Mouse (Mus musculus) adrenal gland, adult 10 weeks (tissue): ENCODE results near the gene Cd209c. TPM values are rescaled to one million over a fixed set of nuclear protein-coding genes. Genes with fewer than 3 reads are reported as not detected.

Source experiments
- polyA plus RNA-seq: library from polyadenylated mRNA; stranded (reverse); fragments of 350-450 nt; fragmentation: Illumina TruSeq; extraction: RNeasy Lipid Tissue Mini Kit (QIAGEN cat#74804); gene quantifications from one replicate; pipeline ENCODE4 v1.2.3, GENCODE M21; 2014; ENCODE audit warnings: low read depth, low replicate concordance

The Cd209c gene
- not detected for polyA plus RNA-seq

GRCm38 (mm10) chr8:3954646-3955045 lies at the start of gene Cd209c:
Gene Cd209c (minus strand): TSS chr8:3954746.

GRCm38 (mm10) chr8:3926744-3927143 lies 27.8 kb downstream of the Cd209c start, which contains the start of gene Cd209b:
Gene Cd209b (minus strand): TSS chr8:3926844.

Other genes starting within 250 kb of the Cd209c start
- not detected for gene Clec4g, start 234.1 kb downstream of the Cd209c start, polyA plus RNA-seq
- 2.3 TPM for gene Cd209a, start 205.8 kb downstream of the Cd209c start, polyA plus RNA-seq
- gene Cd209e, start 100.4 kb downstream of the Cd209c start, polyA plus RNA-seq = not detected
- not detected for gene Cd209d, start 76.2 kb downstream of the Cd209c start, polyA plus RNA-seq
- 0.58 TPM for gene Cd209b, start 27.9 kb downstream of the Cd209c start, polyA plus RNA-seq
- gene Cd209f, start 151.1 kb upstream of the Cd209c start, polyA plus RNA-seq = 0.41 TPM
- gene Cd209g, start 179.4 kb upstream of the Cd209c start, polyA plus RNA-seq = not detected
- 5.2 TPM for gene Evi5l, start 211.8 kb upstream of the Cd209c start, polyA plus RNA-seq